ENCODE assay signal across 19 mouse cellular contexts in the genomic region with DNA sequence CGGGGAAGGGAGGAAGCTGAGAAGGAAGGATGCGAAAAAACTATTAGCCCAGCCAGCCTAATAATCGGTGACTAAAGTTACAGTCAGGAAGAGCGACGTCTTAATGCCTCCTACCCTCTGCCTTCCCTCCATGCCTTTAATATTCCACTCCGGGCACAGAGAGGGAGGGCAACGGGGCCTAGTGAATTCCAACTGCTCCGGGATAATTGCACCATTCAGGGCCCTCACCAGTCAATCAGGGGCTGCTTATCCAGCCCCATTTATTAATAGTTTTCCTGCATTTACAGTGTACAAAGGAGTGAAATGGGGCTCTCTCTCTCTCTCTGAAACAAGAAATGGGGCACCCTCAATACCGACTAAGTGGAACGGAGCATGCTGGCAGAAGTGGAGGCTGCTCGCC. TPM values are rescaled to one million over a fixed set of nuclear protein-coding genes. Genes with fewer than 3 reads are reported as not detected.
DNase-seq lines count a peak whose midpoint lies in the region; ATAC-seq and TF ChIP-seq lines count a peak whose summit lies in the region.
"Had no signal": no experiment of that assay in that cellular context is flagged by ENCODE, and none has a peak within 500 bp of the region (broad histone marks: within the 10 kb centered on the region; RNA-seq: fewer than 3 reads in every experiment).

No protein-coding gene starts in this region.

- ATAC-seq in forebrain, embryonic 13.5 days, result peak; percentile 77
- no peak for ATAC-seq in hindbrain, embryonic 14.5 days (ENCODE audit: low FRiP score)
- no peak for ATAC-seq in neural tube, embryonic 14.5 days (ENCODE audit: low read depth)
- ATAC-seq in inflammation-experienced regulatory T-cells, adult 6 months, result no peak

- H3K4me3 ChIP-seq in layer of hippocampus, adult 2 months, result peak overlapping the region; percentile 49
- H3K4me3 ChIP-seq in forebrain, embryonic 13.5 days, result no peak overlapping the region
- no peak overlapping the region for H3K4me3 ChIP-seq in hindbrain, embryonic 14.5 days (replicated peaks; ENCODE audit: low read length)
- H3K4me3 ChIP-seq in neural tube, embryonic 14.5 days (ENCODE audit: low read depth, low read length), result no peak overlapping the region
- H3K4me3 ChIP-seq: limb, embryonic 12.5 days; stomach, embryonic 15.5 days had no signal

- TF ChIP-seq CTCF in layer of hippocampus, adult 2 months (conservative IDR thresholded peaks at IDR 0.05), result no peak

- no peaks in the 10 kb centered on the region for H3K36me3 ChIP-seq in forebrain, embryonic 13.5 days (ENCODE audit: poor library complexity, severe bottlenecking)
- no peaks in the 10 kb centered on the region for H3K36me3 ChIP-seq in hindbrain, embryonic 14.5 days (replicated peaks; ENCODE audit: control insufficient read depth, insufficient read depth)
- H3K36me3 ChIP-seq in neural tube, embryonic 14.5 days (ENCODE audit: control insufficient read depth, insufficient read depth, low read length), result no peaks in the 10 kb centered on the region
- H3K36me3 ChIP-seq: limb, embryonic 12.5 days; stomach, embryonic 15.5 days had no signal

- peak overlapping the region; percentile 71 for H3K27ac ChIP-seq in layer of hippocampus, adult 2 months
- peak overlapping the region; percentile 61 for H3K27ac ChIP-seq in forebrain, embryonic 13.5 days
- H3K27ac ChIP-seq in hindbrain, embryonic 14.5 days, result no peak overlapping the region
- H3K27ac ChIP-seq in neural tube, embryonic 14.5 days (ENCODE audit: low read depth, low read length), result no peak overlapping the region
- H3K27ac ChIP-seq: limb, embryonic 12.5 days; liver, embryonic 14.5 days; stomach, embryonic 15.5 days had no signal

- peaks cover 46% of the 10 kb centered on the region for H3K4me1 ChIP-seq in forebrain, embryonic 13.5 days
- peaks cover 34% of the 10 kb centered on the region for H3K4me1 ChIP-seq in hindbrain, embryonic 14.5 days (replicated peaks; ENCODE audit: control insufficient read depth, insufficient read depth, low read length)
- H3K4me1 ChIP-seq in neural tube, embryonic 14.5 days (ENCODE audit: control insufficient read depth, insufficient read depth, low read length), result peaks cover 24% of the 10 kb centered on the region
- H3K4me1 ChIP-seq: limb, embryonic 12.5 days; stomach, embryonic 15.5 days had no signal

- no peaks in the 10 kb centered on the region for H3K9me3 ChIP-seq in forebrain, embryonic 13.5 days (replicated peaks)
- H3K9me3 ChIP-seq in hindbrain, embryonic 14.5 days (ENCODE audit: control insufficient read depth, low read length), result no peaks in the 10 kb centered on the region
- no peaks in the 10 kb centered on the region for H3K9me3 ChIP-seq in neural tube, embryonic 14.5 days (ENCODE audit: control insufficient read depth, low read length)
- H3K9me3 ChIP-seq: limb, embryonic 12.5 days; stomach, embryonic 15.5 days had no signal

- no peak overlapping the region for H3K9ac ChIP-seq in forebrain, embryonic 13.5 days
- no peak overlapping the region; the same call in 1 of the 2 replicates for H3K9ac ChIP-seq in hindbrain, embryonic 14.5 days
- H3K9ac ChIP-seq in neural tube, embryonic 14.5 days (replicated peaks; ENCODE audit: low read depth, low read length), result peak overlapping the region; percentile 21; the same call in 1 of the 2 replicates
- H3K9ac ChIP-seq: limb, embryonic 12.5 days; liver, embryonic 14.5 days; stomach, embryonic 15.5 days had no signal

- no peaks in the 10 kb centered on the region for H3K27me3 ChIP-seq in forebrain, embryonic 13.5 days
- no peaks in the 10 kb centered on the region for H3K27me3 ChIP-seq in hindbrain, embryonic 14.5 days (ENCODE audit: control insufficient read depth, insufficient read depth, low read length)
- no peaks in the 10 kb centered on the region for H3K27me3 ChIP-seq in neural tube, embryonic 14.5 days (ENCODE audit: control insufficient read depth, insufficient read depth, low read length)
- H3K27me3 ChIP-seq: limb, embryonic 12.5 days; stomach, embryonic 15.5 days had no signal

- 34% methylated on average over 11 of the region's 11 CpGs for WGBS in forebrain, embryonic 13.5 days
- 50% methylated on average over 11 of the region's 11 CpGs for WGBS in hindbrain, embryonic 14.5 days
- WGBS in neural tube, embryonic 14.5 days, result 23% methylated on average over 11 of the region's 11 CpGs

- no peak for DNase-seq in layer of hippocampus, adult 2 months (ENCODE audit: low spot score in 2 of 2)
- no peak for DNase-seq in layer of hippocampus, postnatal 10 days (ENCODE audit: low spot score in 2 of 2)
- no peak for DNase-seq in hindbrain, embryonic 14.5 days (ENCODE audit: low spot score)
- DNase-seq in urinary bladder, postnatal 4 days (ENCODE audit: low spot score in 2 of 2), result no peak
- DNase-seq: adrenal gland, postnatal 25 days; gastrocnemius, postnatal 36 days; kidney, adult 9 months; kidney, postnatal 4 days; lung, postnatal 10 days had no signal

- peak overlapping the region; percentile 30 for H3K4me2 ChIP-seq in forebrain, embryonic 13.5 days
- peak overlapping the region; percentile 28 for H3K4me2 ChIP-seq in hindbrain, embryonic 14.5 days (replicated peaks)
- peak overlapping the region; percentile 32; the same call in 1 of the 2 replicates for H3K4me2 ChIP-seq in neural tube, embryonic 14.5 days (ENCODE audit: low read depth, low read length)
- H3K4me2 ChIP-seq: limb, embryonic 12.5 days; stomach, embryonic 15.5 days had no signal

RNA-seq across cellular contexts. Expression of a gene that starts 11.2 kb away (rescaled TPM):
- 100 to 1,000 TPM; 343 to 387 TPM for total RNA-seq in layer of hippocampus, adult 2 months (2021)
- 100 to 1,000 TPM; 341 to 375 TPM for total RNA-seq in layer of hippocampus, postnatal 10 days (2021)
- 34.9 and 44.5 TPM in 2 replicates for polyA plus RNA-seq in forebrain, embryonic 13.5 days (2015; fragmentation: Nextera tagmentation; extraction: Ambion mirVana)
- 41.9 and 50.7 TPM in 2 replicates for polyA plus RNA-seq in hindbrain, embryonic 14.5 days (2014; fragmentation: Nextera tagmentation; extraction: Ambion mirVana)
- polyA plus RNA-seq in neural tube, embryonic 14.5 days (2014; fragmentation: Nextera tagmentation; extraction: Ambion mirVana), result 58.1 and 87.8 TPM in 2 replicates
- under 1 TPM in 1 of 3 experiments, not detected in 2; 0.23 TPM for polyA plus RNA-seq in inflammation-experienced regulatory T-cells, adult 6 months (2017; shearing (Covaris generic))
- total RNA-seq: hematopoietic stem cell, adult 5-6 weeks; megakaryocyte-erythroid progenitor cell, adult 5-6 weeks; neutrophil, adult 5-6 weeks had no signal
- polyA plus RNA-seq: thymus, postnatal 0 days had no signal

Comparison
In these comparisons a context has a peak if more than half of its experiments do, and no peak if none do; other contexts are left out.
1. H3K27ac ChIP-seq: peak in layer of hippocampus, adult 2 months (single experiment) and forebrain, embryonic 13.5 days (single experiment); none in hindbrain, embryonic 14.5 days (single experiment) and neural tube, embryonic 14.5 days (single experiment).
2. RNA of a gene that starts 11.2 kb away (polyA plus RNA-seq): 58.1 to 87.8 TPM in neural tube, embryonic 14.5 days, 41.9 to 50.7 TPM in hindbrain, embryonic 14.5 days and 34.9 to 44.5 TPM in forebrain, embryonic 13.5 days; 0.23 TPM in inflammation-experienced regulatory T-cells, adult 6 months; every median in the first group is over 10 times any median in the second.
3. Peak in every context shown above with its lines, with median percentiles within 50 percentile points of each other: H3K4me2 ChIP-seq.